Mouse (Mus musculus): ENCODE data around the gene Emc9.

Gene Emc9

GRCm38 (mm10) chr14:55590748-55591330 is 5.7 kb upstream of the Emc9 start, which contains the start of gene Psme2:
Gene Psme2 (minus strand): TSS chr14:55591113.
- peak; percentile 88 to 92 for DNase-seq (ENCODE audit: low spot score in 2 of 2)

- no peak for DNase-seq (ENCODE audit: low spot score in 2 of 2)
These were observed 4.8 kb upstream of the Emc9 start for GRCm38 (mm10) chr14:55589771-55590448.

GRCm38 (mm10) chr14:55589271-55589670 is 4.2 kb upstream of the Emc9 start:
- DNase-seq (ENCODE audit: low spot score in 2 of 2) = no peak

GRCm38 (mm10) chr14:55586149-55586548 is 1.0 kb upstream of the Emc9 start:
- DNase-seq (ENCODE audit: low spot score in 2 of 2) = no peak

- DNase-seq (ENCODE audit: low spot score in 2 of 2) = no peak
These were observed 461 bp upstream of the Emc9 start for GRCm38 (mm10) chr14:55585566-55585960.

GRCm38 (mm10) chr14:55584303-55584701 is 800 bp downstream of the Emc9 start:
- no peak for DNase-seq (ENCODE audit: low spot score in 2 of 2)

- no peak for DNase-seq (ENCODE audit: low spot score in 2 of 2)
These were observed 3.0 kb downstream of the Emc9 start for GRCm38 (mm10) chr14:55581981-55582681.

GRCm38 (mm10) chr14:55580731-55581130 is 4.4 kb downstream of the Emc9 start:
- DNase-seq (ENCODE audit: low spot score in 2 of 2) = no peak

GRCm38 (mm10) chr14:55579511-55580496 is 5.3 kb downstream of the Emc9 start:
- no peak for DNase-seq (ENCODE audit: low spot score in 2 of 2)

GRCm38 (mm10) chr14:55578668-55579269 is 6.3 kb downstream of the Emc9 start:
- DNase-seq (ENCODE audit: low spot score in 2 of 2) = peak; percentile 38 to 52

- DNase-seq (ENCODE audit: low spot score in 2 of 2) = peak; percentile 75 to 76
These were observed 7.0 kb downstream of the Emc9 start, which contains the start of gene Psme1 for GRCm38 (mm10) chr14:55577871-55578667. Gene Psme1 (plus strand): TSS chr14:55578123.

GRCm38 (mm10) chr14:55576376-55576775 is 8.7 kb downstream of the Emc9 start:
- no peak for DNase-seq (ENCODE audit: low spot score in 2 of 2)

- no peak for DNase-seq (ENCODE audit: low spot score in 2 of 2)
These were observed 9.4 kb downstream of the Emc9 start for GRCm38 (mm10) chr14:55575711-55576110.

GRCm38 (mm10) chr14:55575302-55575701 is 9.8 kb downstream of the Emc9 start, which contains the start of gene Fitm1:
Gene Fitm1 (plus strand): TSS chr14:55575617.
- DNase-seq (ENCODE audit: low spot score in 2 of 2) = no peak

- no peak for DNase-seq (ENCODE audit: low spot score in 2 of 2)
These were observed 13.3 kb downstream of the Emc9 start for GRCm38 (mm10) chr14:55571760-55572159.

GRCm38 (mm10) chr14:55570588-55570987 is 14.5 kb downstream of the Emc9 start:
- DNase-seq (ENCODE audit: low spot score in 2 of 2) = no peak

GRCm38 (mm10) chr14:55567496-55567895 is 17.6 kb downstream of the Emc9 start:
- DNase-seq (ENCODE audit: low spot score in 2 of 2) = no peak

- DNase-seq (ENCODE audit: low spot score in 2 of 2) = no peak
These were observed 19.4 kb downstream of the Emc9 start for GRCm38 (mm10) chr14:55565748-55566147.

- no peak for DNase-seq (ENCODE audit: low spot score in 2 of 2)
These were observed 21.9 kb downstream of the Emc9 start for GRCm38 (mm10) chr14:55563249-55563648.

GRCm38 (mm10) chr14:55561860-55562259 is 23.2 kb downstream of the Emc9 start:
- DNase-seq (ENCODE audit: low spot score in 2 of 2) = no peak

Measured in frontal cortex, postnatal 10 days (tissue).